Mouse (Mus musculus): ENCODE results near the gene Dpy19l3.
A peak's percentile ranks its signal among the peaks of the same experiment; 100 is the strongest.

Gene Dpy19l3

GRCm38 (mm10) chr7:35747397-35747964, 6.8 kb downstream of the Dpy19l3 start:
- DNase-seq: no peak

- no peak for DNase-seq
These were observed 7.4 kb downstream of the Dpy19l3 start for GRCm38 (mm10) chr7:35746686-35747396.

GRCm38 (mm10) chr7:35745281-35745702, 9.0 kb downstream of the Dpy19l3 start:
- no peak for DNase-seq

DNA sequence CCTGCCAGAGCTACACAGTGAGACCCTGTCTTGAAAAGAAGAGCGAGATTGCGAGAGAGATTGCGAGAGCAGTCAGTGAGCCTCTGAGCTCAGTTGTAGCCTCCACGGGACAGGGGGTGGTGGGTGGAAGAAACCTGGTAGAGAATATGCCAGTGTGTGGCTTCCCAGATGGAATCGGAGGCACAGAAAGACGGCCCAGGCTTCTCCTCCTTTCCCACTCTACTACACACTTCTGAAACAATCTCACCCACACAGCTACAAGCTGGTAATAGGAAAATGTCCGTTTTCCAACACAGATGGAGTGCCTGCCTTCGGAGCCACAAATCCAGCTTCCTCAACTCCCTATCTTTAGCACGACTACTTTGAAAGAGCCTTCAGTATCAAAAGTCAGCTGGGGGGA, 9.5 kb downstream of the Dpy19l3 start:
- no peak for DNase-seq

GRCm38 (mm10) chr7:35742310-35742709, 11.9 kb downstream of the Dpy19l3 start:
- no peak for DNase-seq

DNA sequence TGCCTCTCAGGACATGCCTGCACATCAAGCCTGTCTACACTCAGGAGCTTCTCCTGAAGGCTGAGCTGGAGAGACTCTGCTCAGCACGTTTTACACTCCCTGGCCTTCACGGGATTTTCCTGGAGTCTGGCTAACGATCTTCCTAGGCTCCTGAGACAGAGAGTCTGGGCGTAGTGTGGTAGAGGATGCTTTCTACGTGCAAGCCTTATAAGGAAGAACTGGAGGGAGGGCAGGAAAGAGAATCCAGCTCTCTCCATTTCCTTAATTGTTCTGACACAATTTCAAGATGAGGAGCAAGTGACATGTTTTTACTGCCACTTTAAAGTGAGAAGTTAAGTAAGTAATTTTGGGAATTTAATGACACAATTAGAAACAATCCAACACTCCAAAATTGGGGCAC, 12.4 kb downstream of the Dpy19l3 start:
- DNase-seq: no peak

GRCm38 (mm10) chr7:35740489-35741230, 13.6 kb downstream of the Dpy19l3 start:
- peak; percentile 80 for DNase-seq

GRCm38 (mm10) chr7:35738871-35739270, 15.4 kb downstream of the Dpy19l3 start:
- DNase-seq: no peak

- DNase-seq: peak; percentile 32 to 42
These were observed 20.8 kb downstream of the Dpy19l3 start for GRCm38 (mm10) chr7:35733313-35734050.

DNA sequence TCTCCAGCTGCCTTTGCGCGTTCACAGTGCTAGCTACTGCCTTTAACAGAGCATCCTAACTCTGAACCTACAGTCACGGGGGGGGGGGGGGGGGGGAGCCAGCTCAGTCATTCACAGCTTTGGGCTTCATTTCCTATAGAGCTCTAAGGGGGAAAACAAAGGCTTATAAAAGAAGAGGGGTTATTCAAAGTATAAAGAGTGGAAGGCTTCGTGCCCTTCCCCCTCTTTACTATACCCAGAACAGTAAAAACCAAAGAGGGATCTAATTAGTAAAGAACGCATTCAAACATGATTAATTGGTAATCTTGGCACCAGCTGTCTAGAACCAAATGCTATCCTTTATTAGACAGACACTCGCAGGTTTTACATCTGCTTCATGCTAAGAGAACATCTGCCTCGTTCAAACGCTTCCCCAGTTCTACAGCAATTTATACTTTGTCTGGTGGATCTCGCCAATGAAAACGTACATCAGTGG, 21.6 kb downstream of the Dpy19l3 start:
- DNase-seq: no peak

- peak in 1 of 2 experiments; percentile 16 for DNase-seq
These were observed 24.6 kb downstream of the Dpy19l3 start for GRCm38 (mm10) chr7:35729621-35730031.

- DNase-seq: no peak
These were observed 25.9 kb downstream of the Dpy19l3 start for GRCm38 (mm10) chr7:35728376-35728775.

GRCm38 (mm10) chr7:35723035-35723434, 31.2 kb downstream of the Dpy19l3 start:
- no peak for DNase-seq

DNA sequence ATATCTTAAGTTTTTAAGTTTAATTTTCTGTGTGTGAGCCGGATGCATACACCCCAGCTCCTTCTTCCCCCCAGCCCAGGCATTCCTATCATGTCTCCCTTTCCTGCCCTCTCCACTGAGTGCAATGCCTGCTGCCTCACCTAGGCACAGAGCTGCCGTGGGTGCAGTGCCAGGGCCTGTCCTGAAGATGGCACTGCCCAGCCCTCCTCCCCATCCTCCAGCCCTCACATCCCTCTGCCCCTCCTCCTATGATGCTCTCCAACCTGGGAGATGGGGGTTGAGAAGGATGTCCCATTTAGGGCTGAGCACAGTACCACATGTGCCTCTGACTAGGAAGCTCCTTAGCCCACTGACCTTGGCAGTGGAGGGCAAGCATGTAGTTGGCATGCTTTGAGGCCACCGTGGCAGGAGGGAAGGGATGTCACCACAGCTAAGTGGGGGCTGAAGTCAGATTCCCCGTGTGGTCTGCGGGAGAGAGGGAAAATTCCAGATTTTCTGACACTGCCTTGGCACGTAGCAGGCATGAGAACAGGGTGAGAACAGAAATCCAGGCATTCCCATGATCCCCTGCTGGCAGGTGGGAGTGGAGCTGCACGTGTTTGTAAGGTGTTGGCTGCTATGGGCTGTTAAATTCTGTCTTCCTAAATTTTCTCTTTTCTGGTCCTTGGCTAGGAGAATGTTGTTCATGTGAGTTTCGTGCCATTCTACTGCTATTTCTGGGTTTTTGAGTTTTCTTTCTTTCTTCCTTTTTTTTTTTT, 35.7 kb downstream of the Dpy19l3 start:
- DNase-seq: no peak

DNA sequence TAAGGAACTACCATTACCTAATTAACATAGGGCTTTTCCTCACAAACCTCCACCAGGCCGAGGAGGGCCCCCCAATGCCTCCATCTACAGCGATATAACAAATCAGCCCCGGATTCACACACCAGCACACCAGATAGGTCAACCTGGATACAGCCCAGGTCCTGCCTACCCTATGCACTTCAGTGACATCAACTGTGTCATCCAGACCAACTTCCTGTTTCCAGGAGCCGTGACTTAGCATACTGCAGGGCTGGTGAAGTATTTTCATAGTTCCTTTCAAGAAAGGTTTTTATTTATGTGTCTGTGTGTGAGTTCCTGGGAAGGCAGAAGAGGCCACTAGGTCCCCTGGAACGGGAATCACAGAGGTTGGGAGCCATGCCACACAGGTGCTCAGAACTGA, 43.9 kb downstream of the Dpy19l3 start:
- no peak for DNase-seq

- peak; percentile 17 to 45 for DNase-seq
These were observed 46.2 kb downstream of the Dpy19l3 start for GRCm38 (mm10) chr7:35708101-35708500.

- no peak for DNase-seq
These were observed 55.2 kb downstream of the Dpy19l3 start for GRCm38 (mm10) chr7:35699005-35699404.

DNA sequence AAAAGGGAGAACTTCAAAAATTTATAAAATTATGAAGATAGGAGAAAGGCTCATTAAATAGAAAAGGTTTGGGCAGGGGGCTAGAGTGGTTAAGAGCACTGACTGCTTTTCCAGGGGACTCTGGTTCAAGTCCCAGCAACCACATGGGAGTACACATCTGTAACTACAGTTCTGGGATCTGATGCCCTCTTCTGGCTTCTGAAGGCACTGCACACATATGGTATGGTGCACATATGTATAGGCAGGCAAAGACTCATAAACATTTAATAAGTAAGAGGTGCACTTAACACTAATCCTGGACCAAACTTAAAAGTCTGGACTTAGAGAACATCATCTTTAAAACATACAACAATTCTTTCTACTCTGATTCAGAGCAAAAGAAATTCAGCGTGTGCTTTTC, 56.2 kb downstream of the Dpy19l3 start:
- DNase-seq: no peak

DNA sequence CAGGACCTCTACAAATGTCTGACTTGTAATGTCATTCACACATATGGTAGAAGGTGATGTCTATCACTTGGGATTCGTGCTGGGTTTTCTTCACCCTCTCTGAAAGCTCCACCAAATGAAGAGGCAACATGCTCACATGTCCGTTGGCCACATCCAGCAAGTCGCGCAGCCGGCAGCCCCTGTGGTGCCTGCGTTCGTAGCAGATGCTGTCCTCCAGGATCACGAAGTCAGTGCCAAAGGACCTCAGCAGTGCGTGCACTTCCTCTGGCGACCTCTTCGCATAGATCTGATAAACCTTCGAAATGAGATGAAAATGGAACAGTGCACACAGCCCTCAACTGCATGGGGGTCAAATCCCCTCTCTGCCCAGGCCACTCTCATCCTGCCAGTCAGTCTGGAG, 61.6 kb downstream of the Dpy19l3 start:
- no peak for DNase-seq

GRCm38 (mm10) chr7:35692117-35692516, 62.1 kb downstream of the Dpy19l3 start:
- DNase-seq: no peak

GRCm38 (mm10) chr7:35688781-35689349, 65.4 kb downstream of the Dpy19l3 start:
- DNase-seq: no peak

- no peak for DNase-seq
These were observed 66.0 kb downstream of the Dpy19l3 start for GRCm38 (mm10) chr7:35688276-35688675.
